Mouse (Mus musculus) heart, adult 2 months (tissue): Measurements from ENCODE around the gene Tdrd1.

Experiments
- CTCF ChIP-seq: fragments of 200-600 bp; IDR thresholded peaks from 2 replicates; pipeline ENCODE4 v1.8.1; 2022; ENCODE audit warnings: antibody characterized with exemption, mild to moderate bottlenecking, moderate library complexity
- EP300 ChIP-seq: fragments of 200-500 bp; IDR thresholded peaks from 2 replicates; pipeline ENCODE4 v1.6.1; 2011; ENCODE audit warnings: low read depth, low read length, control low read depth; ENCODE audit not compliant: insufficient read depth

DNA sequence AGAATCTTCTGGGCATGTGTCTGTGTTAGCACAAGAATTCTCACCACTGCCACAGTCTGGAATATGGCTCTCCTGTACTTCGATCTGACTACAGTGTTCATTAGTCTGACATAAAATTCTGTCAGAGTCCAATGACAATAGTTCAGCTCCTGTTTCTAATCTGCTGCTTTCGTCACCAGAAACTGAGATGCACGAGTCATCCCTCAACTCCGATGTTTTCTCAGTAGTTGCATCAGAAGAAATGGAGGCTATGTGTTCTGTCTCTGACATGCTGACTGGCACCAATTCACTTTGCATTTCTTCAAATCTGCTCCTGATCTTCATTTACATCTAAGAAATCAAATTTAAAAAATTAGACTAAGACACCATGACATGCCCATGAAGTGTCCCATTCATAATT is 12.6 kb upstream of the Tdrd1 start:
- TF ChIP-seq EP300 = no peak
- no peak for TF ChIP-seq CTCF
